Comparison of ENCODE assay signal across 8 mouse cellular contexts in the genomic region with DNA sequence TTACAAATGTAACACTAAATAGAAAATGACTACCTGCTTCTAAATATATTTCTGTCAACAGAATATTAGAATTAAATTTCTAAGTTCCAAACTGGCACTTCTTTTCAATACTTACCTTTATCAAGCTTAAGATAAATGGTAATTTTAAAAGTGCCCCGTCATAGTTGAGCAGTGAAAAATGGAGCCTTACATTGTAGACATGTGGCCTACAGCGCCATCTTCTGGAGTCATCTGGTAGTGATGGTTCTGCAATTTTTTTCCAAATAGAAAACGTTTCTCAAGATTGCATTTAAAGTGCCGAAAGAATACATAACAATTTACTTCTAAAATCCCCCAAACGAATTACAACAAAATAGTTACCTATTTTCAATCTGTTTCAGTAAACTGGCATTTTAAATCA.
DNase-seq lines count a peak whose midpoint lies in the region; ATAC-seq lines count a peak whose summit lies in the region.

No protein-coding gene starts in this region.

- 0 out of 2 replicates have a peak, but pooled peaks cover 3% of the 10 kb centered on the region for H3K36me3 ChIP-seq in forebrain, embryonic 13.5 days (ENCODE audit: poor library complexity, severe bottlenecking)
- 0 out of 2 replicates have a peak, but pooled peaks cover 3% of the 10 kb centered on the region for H3K36me3 ChIP-seq in forebrain, embryonic 12.5 days (replicated peaks)

- H3K4me3 ChIP-seq in forebrain, embryonic 13.5 days: no peak overlapping the region
- no peak overlapping the region for H3K4me3 ChIP-seq in forebrain, embryonic 12.5 days (replicated peaks)

- peak; percentile 58 to 71 for DNase-seq in left cerebral cortex, postnatal 25 days (ENCODE audit: low spot score in 2 of 2)
- no peak for DNase-seq in left cerebral cortex, adult 8-10 months (ENCODE audit: low spot score in 2 of 2)
- peak; percentile 66 for DNase-seq in ZHBTc4 (ENCODE audit: low read depth, low spot score)
- DNase-seq in lung, postnatal 14 days: peak; percentile 63
- no peak for DNase-seq in spleen, adult 18-20 months

- no peaks in the 10 kb centered on the region for H3K4me1 ChIP-seq in forebrain, embryonic 13.5 days
- no peaks in the 10 kb centered on the region for H3K4me1 ChIP-seq in forebrain, embryonic 12.5 days

- intact Hi-C loops in left cerebral cortex, postnatal 25 days (cut with DNase I): loop anchor here (2.0 to 10.0 kb wide), 5 partner anchors 52 to 510 kb away; no protein-coding TSS in a partner anchor

- H3K27me3 ChIP-seq in forebrain, embryonic 13.5 days: no peaks in the 10 kb centered on the region
- no peaks in the 10 kb centered on the region for H3K27me3 ChIP-seq in forebrain, embryonic 12.5 days

- no peak overlapping the region for H3K9ac ChIP-seq in forebrain, embryonic 13.5 days
- no peak overlapping the region for H3K9ac ChIP-seq in forebrain, embryonic 12.5 days

- 10% methylated on average over 5 of the region's 5 CpGs for WGBS in forebrain, embryonic 13.5 days
- 11% methylated on average over 5 of the region's 5 CpGs for WGBS in forebrain, embryonic 12.5 days

- no peaks in the 10 kb centered on the region for H3K9me3 ChIP-seq in forebrain, embryonic 13.5 days (replicated peaks)
- H3K9me3 ChIP-seq in forebrain, embryonic 12.5 days: no peaks in the 10 kb centered on the region

- H3K27ac ChIP-seq in forebrain, embryonic 13.5 days: no peak overlapping the region
- H3K27ac ChIP-seq in forebrain, embryonic 12.5 days: no peak overlapping the region

- ATAC-seq in forebrain, embryonic 13.5 days: 0 out of 2 replicates have a peak, but pooled peaks have one; percentile 36
- ATAC-seq in forebrain, embryonic 12.5 days (ENCODE audit: low FRiP score): no peak
- 0 out of 2 replicates have a peak, but pooled peaks have one; percentile 46 for ATAC-seq in erythroid progenitor cell, adult 5-6 weeks (replicated peaks; ENCODE audit: low FRiP score, poor library complexity, severe bottlenecking)

- no peak overlapping the region for H3K4me2 ChIP-seq in forebrain, embryonic 13.5 days
- H3K4me2 ChIP-seq in forebrain, embryonic 12.5 days: no peak overlapping the region

Comparison
In these comparisons a context has a peak if more than half of its experiments do, and no peak if none do; other contexts are left out.
1. DNase-seq: peak in left cerebral cortex, postnatal 25 days (2 of 2), ZHBTc4 (single experiment) and lung, postnatal 14 days (single experiment); none in left cerebral cortex, adult 8-10 months (0 of 2) and spleen, adult 18-20 months (0 of 2).